Mouse (Mus musculus): ENCODE measurements around the gene Zfp358. TPM values are rescaled to one million over a fixed set of nuclear protein-coding genes. Genes with fewer than 3 reads are reported as not detected.

The Zfp358 gene
- polyA plus RNA-seq, 1 experiment from 2014 or later = 83.9 TPM

GRCm38 (mm10) chr8:3537666-3538065 lies 44.7 kb downstream of the Zfp358 start:
- Histone ChIP-seq H3K9me3 (no peaks in the 10 kb centered on the region), H3K27ac (no peak overlapping the region), H3K9ac (no peak overlapping the region), H3K4me1 (no peaks in the 10 kb centered on the region), H3K4me2 (no peak overlapping the region), H3K27me3 (replicated peaks) (no peaks in the 10 kb centered on the region), H3K36me3 (replicated peaks) (peaks cover 43% of the 10 kb centered on the region), H3K4me3 (no peak overlapping the region)
- 94% methylated on average over 26 of the region's 26 CpGs for WGBS
- ATAC-seq (replicated peaks) = no peak

- H3K9ac ChIP-seq = no peak overlapping the region
- no peak overlapping the region for H3K4me3 ChIP-seq
- no peaks in the 10 kb centered on the region for H3K4me1 ChIP-seq
- no peak overlapping the region for H3K4me2 ChIP-seq
- H3K27me3 ChIP-seq (replicated peaks) = no peaks in the 10 kb centered on the region
- peaks cover 56% of the 10 kb centered on the region for H3K36me3 ChIP-seq (replicated peaks)
- no peaks in the 10 kb centered on the region for H3K9me3 ChIP-seq
- no peak for ATAC-seq (replicated peaks)
- 80% methylated on average over 7 of the region's 7 CpGs for WGBS
- no peak overlapping the region for H3K27ac ChIP-seq
Observed at GRCm38 (mm10) chr8:3539146-3539545, 46.2 kb downstream of the Zfp358 start.

- Histone ChIP-seq H3K4me3 (no peak overlapping the region), H3K27me3 (replicated peaks) (no peaks in the 10 kb centered on the region), H3K4me1 (no peaks in the 10 kb centered on the region), H3K9ac (no peak overlapping the region), H3K9me3 (no peaks in the 10 kb centered on the region), H3K36me3 (replicated peaks) (peaks cover 65% of the 10 kb centered on the region), H3K27ac (no peak overlapping the region), H3K4me2 (no peak overlapping the region)
- no peak for ATAC-seq (replicated peaks)
- WGBS = 92% methylated on average over 4 of the region's 4 CpGs
Observed at GRCm38 (mm10) chr8:3540076-3540475, 47.1 kb downstream of the Zfp358 start.

GRCm38 (mm10) chr8:3546511-3546910 lies 53.6 kb downstream of the Zfp358 start:
- ATAC-seq (replicated peaks) = no peak
- Histone ChIP-seq H3K9me3 (no peaks in the 10 kb centered on the region), H3K4me1 (no peaks in the 10 kb centered on the region), H3K36me3 (replicated peaks) (peaks cover 29% of the 10 kb centered on the region), H3K27me3 (replicated peaks) (no peaks in the 10 kb centered on the region), H3K9ac (no peak overlapping the region), H3K4me2 (no peak overlapping the region), H3K4me3 (no peak overlapping the region), H3K27ac (no peak overlapping the region)
- WGBS = 84% methylated on average over 2 of the region's 2 CpGs

Other genes with a start within 250 kb of the Zfp358 start
- 64.0 and 64.4 TPM in 2 replicates for gene Insr, start 213.5 kb upstream of the Zfp358 start, polyA plus RNA-seq (2015; fragmentation: Nextera tagmentation; extraction: Ambion mirVana)
- not detected in 2 replicates for gene A430078G23Rik, start 139.7 kb upstream of the Zfp358 start, polyA plus RNA-seq (2015; fragmentation: Nextera tagmentation; extraction: Ambion mirVana)
- 11.8 and 13.3 TPM in 2 replicates for gene Arhgef18, start 100.1 kb upstream of the Zfp358 start, polyA plus RNA-seq (2015; fragmentation: Nextera tagmentation; extraction: Ambion mirVana)
- gene Pex11g, start 25.5 kb upstream of the Zfp358 start, polyA plus RNA-seq (2015; fragmentation: Nextera tagmentation; extraction: Ambion mirVana) = 4.9 and 5.4 TPM in 2 replicates
- gene Tex45, start 22.3 kb upstream of the Zfp358 start, polyA plus RNA-seq (2015; fragmentation: Nextera tagmentation; extraction: Ambion mirVana) = 0.23 and 0.49 TPM in 2 replicates
- 126 and 130 TPM in 2 replicates for gene Mcoln1, start 7.3 kb downstream of the Zfp358 start, polyA plus RNA-seq (2015; fragmentation: Nextera tagmentation; extraction: Ambion mirVana)
- 42.5 and 45.5 TPM in 2 replicates for gene Pnpla6, start 22.2 kb downstream of the Zfp358 start, polyA plus RNA-seq (2015; fragmentation: Nextera tagmentation; extraction: Ambion mirVana)
- gene C330021F23Rik, start 74.9 kb downstream of the Zfp358 start, polyA plus RNA-seq (2015; fragmentation: Nextera tagmentation; extraction: Ambion mirVana) = 0.43 and 0.57 TPM in 2 replicates
- gene Camsap3, start 94.2 kb downstream of the Zfp358 start, polyA plus RNA-seq (2015; fragmentation: Nextera tagmentation; extraction: Ambion mirVana) = 51.8 and 53.5 TPM in 2 replicates
- 54.2 and 58.7 TPM in 2 replicates for gene Xab2, start 128.2 kb downstream of the Zfp358 start, polyA plus RNA-seq (2015; fragmentation: Nextera tagmentation; extraction: Ambion mirVana)
- 73.4 and 84.0 TPM in 2 replicates for gene Pet100, start 128.4 kb downstream of the Zfp358 start, polyA plus RNA-seq (2015; fragmentation: Nextera tagmentation; extraction: Ambion mirVana)
- gene Pcp2, start 132.4 kb downstream of the Zfp358 start, polyA plus RNA-seq (2015; fragmentation: Nextera tagmentation; extraction: Ambion mirVana) = 2.3 and 6.0 TPM in 2 replicates
- gene Stxbp2, start 137.8 kb downstream of the Zfp358 start, polyA plus RNA-seq (2015; fragmentation: Nextera tagmentation; extraction: Ambion mirVana) = 40.5 and 52.9 TPM in 2 replicates
- 0.37 and 0.57 TPM in 2 replicates for gene Retn, start 162.6 kb downstream of the Zfp358 start, polyA plus RNA-seq (2015; fragmentation: Nextera tagmentation; extraction: Ambion mirVana)
- 0.15 and 0.26 TPM in 2 replicates for gene Mcemp1, start 172.6 kb downstream of the Zfp358 start, polyA plus RNA-seq (2015; fragmentation: Nextera tagmentation; extraction: Ambion mirVana)
- 18.3 and 19.0 TPM in 2 replicates for gene Fcor, start 179.2 kb downstream of the Zfp358 start, polyA plus RNA-seq (2015; fragmentation: Nextera tagmentation; extraction: Ambion mirVana)
- gene Trappc5, start 183.2 kb downstream of the Zfp358 start, polyA plus RNA-seq (2015; fragmentation: Nextera tagmentation; extraction: Ambion mirVana) = 66.6 and 68.4 TPM in 2 replicates
- gene Fcer2a, start 201.0 kb downstream of the Zfp358 start, polyA plus RNA-seq (2015; fragmentation: Nextera tagmentation; extraction: Ambion mirVana) = 0.41 and 0.57 TPM in 2 replicates
- gene Clec4g, start 227.5 kb downstream of the Zfp358 start, polyA plus RNA-seq (2015; fragmentation: Nextera tagmentation; extraction: Ambion mirVana) = not detected in 2 replicates